Mouse (Mus musculus) skeletal muscle tissue, adult 2 months (tissue): Measurements from ENCODE around the gene Slc51b.

Experiments
- DNase-seq: peaks from one replicate; pipeline ENCODE4 v3.0.0-alpha.2; 2012; ENCODE audit warnings: low read depth, low spot score

Gene Slc51b

DNA sequence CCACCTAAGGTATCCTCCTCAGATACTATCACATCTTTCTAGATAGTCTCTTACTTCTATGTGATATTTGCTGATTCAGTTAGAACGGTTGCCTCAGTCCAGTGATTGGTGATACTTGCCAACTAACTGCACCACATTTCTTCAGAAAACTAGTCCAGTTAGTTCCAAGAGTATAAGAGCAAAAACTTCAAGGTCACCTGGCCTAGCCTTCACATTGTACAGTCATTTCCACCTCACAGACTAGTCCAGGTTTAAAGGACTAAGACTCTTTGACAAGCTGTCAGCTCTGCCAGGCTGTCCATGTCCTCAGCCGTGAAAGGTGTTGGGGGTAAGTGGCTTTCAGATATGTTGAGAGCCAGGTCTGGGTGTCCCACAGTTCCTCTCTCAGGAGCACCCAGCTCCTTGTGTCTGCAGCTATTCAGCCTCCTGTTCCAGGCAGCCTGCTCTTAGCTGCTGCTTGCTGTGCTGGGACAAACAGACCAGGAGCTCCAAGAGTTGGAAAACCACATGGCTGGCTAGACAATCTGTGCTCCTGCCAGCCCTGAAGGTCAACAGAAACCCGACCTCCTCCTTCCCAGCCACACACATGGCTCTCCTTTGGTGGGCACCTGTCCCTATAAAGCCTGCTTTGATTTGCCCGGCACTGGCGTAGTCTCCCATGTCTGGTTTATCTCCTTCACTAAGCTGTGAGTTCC is 48.1 kb downstream of the Slc51b start:
- DNase-seq, result peak; percentile 87

DNA sequence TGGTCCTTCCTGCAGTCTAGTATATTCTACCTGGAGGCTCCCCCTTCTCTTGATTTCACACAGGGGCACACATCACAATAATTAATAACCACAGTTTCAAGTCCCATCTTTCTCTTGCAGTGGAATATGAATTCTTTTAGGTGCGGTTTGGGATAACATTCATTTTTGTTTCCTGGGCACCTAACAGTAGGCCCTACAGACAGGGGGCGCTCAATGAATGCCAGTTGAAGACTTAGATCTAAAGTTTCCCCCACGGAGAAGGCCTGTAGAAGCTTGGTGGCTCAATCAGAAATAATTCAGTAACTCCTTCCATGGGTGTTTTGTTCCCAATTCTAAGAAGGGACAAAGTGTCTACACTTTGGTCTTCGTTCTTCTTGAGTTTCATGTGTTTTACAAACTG is 50.3 kb downstream of the Slc51b start:
- no peak for DNase-seq

DNA sequence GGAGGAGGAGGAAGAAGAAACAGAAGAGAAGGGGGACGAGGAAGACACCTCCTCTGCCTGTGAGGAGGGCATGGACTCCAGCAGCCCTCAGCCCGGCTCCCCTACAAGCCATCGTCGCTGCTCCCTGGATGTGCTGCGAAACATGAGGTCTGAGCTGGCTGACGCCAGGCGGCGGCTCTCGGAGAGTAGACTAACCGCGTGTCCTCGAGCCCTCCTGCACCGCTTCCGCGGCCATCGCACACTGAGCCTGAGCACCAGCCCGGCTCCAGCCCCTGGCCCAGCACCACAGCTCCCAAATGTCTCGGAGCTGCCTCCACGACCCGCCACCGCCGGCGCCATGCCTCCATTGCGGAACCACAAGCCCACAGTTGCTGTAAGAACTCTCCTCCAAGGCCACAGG is 51.0 kb downstream of the Slc51b start:
- DNase-seq, result no peak

GRCm38 (mm10) chr9:65365721-65366120 is 57.0 kb downstream of the Slc51b start:
- DNase-seq, result no peak

GRCm38 (mm10) chr9:65363684-65364083 is 59.1 kb downstream of the Slc51b start:
- DNase-seq, result no peak
